Mouse (Mus musculus) retina, embryonic 14.5 days (tissue): ENCODE data around the gene Aldh1a3.

Experiments
- DNase-seq: peaks from one replicate; pipeline ENCODE4 v3.0.0-alpha.2; 2015; ENCODE audit warnings: low spot score

The Aldh1a3 gene

DNA sequence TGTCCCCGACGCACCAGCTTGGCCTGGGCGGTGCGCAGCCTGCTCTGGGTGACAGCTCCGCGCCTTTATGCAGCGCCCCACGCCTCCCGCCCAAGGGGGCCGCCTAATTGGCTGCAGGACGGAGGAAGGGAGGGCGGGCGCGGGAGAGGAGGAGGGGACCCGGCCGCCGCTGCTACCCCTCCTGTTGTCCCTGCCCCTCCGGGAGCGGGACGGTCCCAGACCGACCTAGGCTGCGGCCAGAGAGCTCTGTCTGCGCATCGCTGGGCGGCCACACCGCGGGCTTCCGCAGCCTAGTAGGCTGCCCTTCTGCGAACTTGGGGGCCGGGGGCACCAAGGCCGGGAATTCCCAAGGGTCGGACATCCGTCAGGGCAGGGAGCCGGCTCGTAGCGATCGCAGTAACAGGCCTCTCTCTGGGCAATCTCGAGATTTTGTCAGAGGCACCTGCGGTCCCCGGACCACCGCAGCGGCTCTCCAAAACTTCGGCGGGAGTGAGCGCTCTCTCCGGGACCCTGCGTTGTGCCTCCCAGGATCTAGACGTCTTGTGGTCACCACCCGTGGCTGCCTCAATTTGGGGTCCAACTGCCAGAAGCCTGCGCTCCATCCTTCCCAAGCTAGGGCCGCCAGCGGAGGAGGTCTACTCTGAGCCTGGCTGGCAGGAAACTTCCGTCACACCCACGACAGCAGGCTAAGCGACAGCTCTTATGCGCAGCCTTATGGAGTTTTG, at the start of gene Aldh1a3:
Aldh1a3 (minus strand) TSS at position 81 of the 725 bp plus-strand sequence.
- peak; percentile 73 for DNase-seq

GRCm38 (mm10) chr7:66476289-66476688, 49.0 kb upstream of the Aldh1a3 start:
- no peak for DNase-seq

- no peak for DNase-seq
Measured at GRCm38 (mm10) chr7:66471641-66472216, 44.4 kb upstream of the Aldh1a3 start.

- DNase-seq = no peak
Measured at GRCm38 (mm10) chr7:66466641-66467040, 39.3 kb upstream of the Aldh1a3 start.

DNA sequence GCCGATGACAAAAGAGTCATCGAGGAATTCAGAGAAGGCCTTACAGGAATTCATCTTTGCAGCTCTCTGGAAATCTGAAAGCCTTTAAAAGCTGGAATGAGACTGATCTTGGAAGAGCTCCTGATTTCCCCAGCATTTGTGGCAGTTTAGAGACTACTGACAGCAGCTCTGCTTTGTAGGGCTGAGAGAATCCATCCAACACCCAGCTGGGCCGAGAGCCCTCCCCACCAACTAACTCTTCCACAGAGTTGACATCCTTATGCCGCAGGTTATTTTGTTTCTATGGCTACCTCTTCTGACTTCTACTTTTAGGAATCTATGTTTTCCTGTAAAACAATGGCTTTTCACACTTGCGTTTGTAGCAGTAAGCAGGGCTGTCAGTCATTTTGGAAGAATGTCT, 37.9 kb upstream of the Aldh1a3 start:
- DNase-seq = no peak

DNA sequence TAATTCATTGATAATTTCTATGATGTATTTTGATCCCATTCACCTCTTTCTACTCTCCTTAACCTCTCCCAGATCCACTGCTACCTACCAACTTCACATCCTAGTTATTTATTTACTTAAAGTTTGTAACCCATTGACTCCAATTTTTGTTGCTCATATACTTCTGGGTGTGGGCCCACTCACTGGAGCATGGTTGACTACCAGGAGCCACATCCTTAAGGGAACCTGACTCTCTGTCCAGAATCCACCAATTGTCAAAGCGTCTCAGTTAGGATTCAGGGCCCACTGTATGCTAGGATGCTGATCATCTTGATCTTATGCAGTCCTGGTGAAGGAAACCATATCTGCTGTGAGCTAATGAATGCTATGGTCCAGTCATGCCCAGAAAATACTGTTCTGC, 35.8 kb upstream of the Aldh1a3 start:
- no peak for DNase-seq

GRCm38 (mm10) chr7:66451622-66452295, 24.4 kb upstream of the Aldh1a3 start:
- DNase-seq = no peak

GRCm38 (mm10) chr7:66449971-66450752, 22.8 kb upstream of the Aldh1a3 start:
- peak; percentile 81 for DNase-seq

- no peak for DNase-seq
Measured at GRCm38 (mm10) chr7:66448786-66449540, 21.6 kb upstream of the Aldh1a3 start.

DNA sequence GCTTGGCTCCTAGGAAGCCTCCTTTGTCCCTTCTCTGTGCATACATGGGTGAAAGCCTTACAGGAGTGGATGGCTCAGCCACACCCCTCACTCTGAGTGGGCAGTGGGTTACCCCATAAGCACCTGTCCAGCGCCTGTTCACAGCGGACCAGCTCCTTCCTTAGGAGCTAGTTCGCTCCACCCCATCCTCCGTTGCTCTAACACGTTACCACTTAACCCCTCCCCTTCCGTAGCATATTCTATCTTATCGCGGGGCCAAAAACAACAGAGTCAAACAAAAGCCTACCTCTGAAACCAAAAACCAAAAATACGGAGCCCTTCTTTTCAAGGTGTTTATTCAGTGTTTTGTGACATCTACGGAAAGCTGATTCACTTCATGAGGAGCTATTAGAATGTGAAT, 21.0 kb upstream of the Aldh1a3 start:
- no peak for DNase-seq

DNA sequence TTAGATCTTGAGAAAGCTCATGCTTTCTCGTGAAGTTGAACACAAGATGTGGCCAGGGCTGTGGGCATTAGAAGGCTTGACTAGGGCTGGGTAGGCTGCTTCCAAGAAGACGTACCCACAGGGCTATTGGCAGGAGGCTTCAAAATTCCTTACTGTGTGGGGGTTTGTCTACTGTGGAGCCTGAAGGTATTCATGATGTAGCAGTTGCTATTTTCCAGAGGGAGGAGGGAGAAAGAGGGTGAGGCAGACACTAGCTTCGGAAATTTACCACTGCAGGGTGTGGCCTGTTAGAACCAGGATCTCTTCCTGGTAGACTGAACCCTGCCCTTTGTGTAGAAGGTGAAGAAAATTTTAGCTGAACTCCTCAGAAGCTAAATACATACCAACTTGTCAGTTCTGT, 19.5 kb upstream of the Aldh1a3 start:
- DNase-seq = no peak

- peak; percentile 85 for DNase-seq
Measured at GRCm38 (mm10) chr7:66445117-66445905, 18.0 kb upstream of the Aldh1a3 start.

GRCm38 (mm10) chr7:66444706-66445105, 17.4 kb upstream of the Aldh1a3 start:
- no peak for DNase-seq

GRCm38 (mm10) chr7:66442501-66443369, 15.4 kb upstream of the Aldh1a3 start:
- no peak for DNase-seq

- DNase-seq = peak; percentile 67
Measured at GRCm38 (mm10) chr7:66438787-66439669, 11.7 kb upstream of the Aldh1a3 start.

DNA sequence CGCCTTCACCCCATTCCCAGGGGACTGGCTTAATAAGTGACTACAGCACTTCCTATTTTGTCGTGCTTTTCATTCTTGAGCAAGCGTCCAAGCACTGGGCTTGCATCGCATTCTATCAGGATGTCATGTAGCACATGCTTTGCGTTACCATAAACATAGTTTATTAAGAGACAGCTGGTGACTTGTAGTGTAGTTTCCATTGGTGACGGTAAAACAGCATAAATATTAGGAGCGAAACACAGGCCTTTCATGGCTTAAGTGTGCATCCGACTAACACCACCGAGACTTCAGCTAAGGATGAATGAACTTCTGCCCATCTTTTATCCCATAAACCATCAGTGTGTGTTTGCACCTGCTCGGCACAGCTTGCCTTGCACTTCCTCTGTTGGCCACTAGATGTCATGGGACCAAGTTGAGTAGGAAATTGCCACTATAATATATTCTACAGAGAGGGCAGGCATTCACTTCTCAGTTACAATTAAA, 7.2 kb upstream of the Aldh1a3 start:
- peak; percentile 82 for DNase-seq

- DNase-seq = peak; percentile 32
Measured at GRCm38 (mm10) chr7:66427053-66427436, 272 bp downstream of the Aldh1a3 start.

DNA sequence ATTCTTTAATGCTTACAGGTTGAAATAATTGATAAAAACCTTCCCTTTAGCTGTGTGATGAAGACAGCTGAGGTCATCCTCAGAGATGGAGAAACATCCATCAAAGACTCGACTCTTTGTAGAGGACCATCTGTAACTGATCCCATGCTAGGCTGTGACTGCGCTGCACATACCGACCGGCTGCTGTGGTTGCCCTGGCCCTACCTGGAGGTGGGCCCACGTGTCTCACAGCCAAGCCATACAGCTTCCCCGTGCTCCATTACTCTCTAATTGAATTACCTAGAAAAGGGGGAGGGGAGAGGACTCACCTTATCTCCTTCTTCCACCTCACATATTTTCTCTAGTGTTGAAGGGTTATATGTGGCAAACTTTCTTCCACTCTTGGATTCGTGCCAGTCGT, 5.4 kb downstream of the Aldh1a3 start:
- no peak for DNase-seq

- DNase-seq = no peak
Measured at GRCm38 (mm10) chr7:66418981-66419380, 8.3 kb downstream of the Aldh1a3 start.
